Mouse (Mus musculus): ENCODE data around the gene Snapc4. TPM values are rescaled to one million over a fixed set of nuclear protein-coding genes. Genes with fewer than 3 reads are reported as not detected.
A peak's percentile ranks its signal among the peaks of the same experiment; 100 is the strongest.

Gene Snapc4
- total and polyA plus RNA-seq, 3 experiments, result 15.3 to 47.1 (median 42.7) TPM

DNA sequence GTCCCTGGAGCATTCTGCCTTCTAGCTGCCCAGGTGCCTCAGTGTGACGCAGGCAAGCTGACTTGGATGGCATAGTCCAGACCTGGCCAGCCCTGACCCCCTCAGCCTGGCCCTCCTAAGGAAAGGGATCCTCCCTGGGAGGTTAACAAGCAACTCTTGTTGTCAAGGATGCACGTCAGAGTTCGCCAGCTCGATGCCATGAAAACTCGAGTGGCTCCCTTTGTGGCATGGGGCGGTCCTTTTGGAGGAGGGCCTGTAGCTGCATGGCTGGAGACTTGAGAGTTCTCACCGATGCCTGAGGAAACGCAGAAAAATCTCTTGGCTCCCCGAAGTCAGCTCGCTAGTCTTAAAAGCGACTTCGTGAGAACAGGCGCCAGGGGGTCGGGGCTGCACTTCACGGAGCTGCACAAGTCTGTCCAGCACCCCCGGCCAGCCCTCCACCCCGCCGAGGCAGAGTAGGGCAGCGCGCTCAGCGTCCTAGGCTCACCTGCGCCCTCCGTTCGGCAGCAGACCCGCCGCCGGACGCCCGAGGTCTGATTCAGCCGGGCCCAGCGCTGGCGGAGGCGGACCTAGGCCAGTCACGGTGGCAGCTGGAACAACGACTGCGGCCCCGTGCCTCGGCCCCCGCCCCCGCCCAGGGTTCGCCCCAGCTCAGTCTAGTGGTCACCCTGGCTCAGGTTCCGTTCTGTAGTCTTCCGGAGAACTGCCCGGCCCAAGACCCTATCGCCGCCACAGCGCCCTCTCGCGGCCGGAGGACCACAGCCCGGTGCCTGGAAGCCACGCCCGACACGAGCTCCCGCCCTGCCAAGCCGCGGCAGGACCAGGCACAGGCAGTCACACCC, 28.3 kb upstream of the Snapc4 start, which contains the start of gene Inpp5e (continued):
- TF ChIP-seq MAFK (IDR thresholded peaks at IDR 0.05; ENCODE audit: insufficient replicate concordance, low read length) (no peak), TBP (conservative IDR thresholded peaks at IDR 0.05; ENCODE audit: low read depth, low read length) (no peak), IRF4 (IDR thresholded peaks at IDR 0.05; ENCODE audit: low read depth, low read length) (peak; percentile 36; the same call in 1 of the 2 replicates), RAD21 (IDR thresholded peaks at IDR 0.05; ENCODE audit: low read depth, low read length) (peak; percentile 3), POLR2AphosphoS2 (IDR thresholded peaks at IDR 0.05; ENCODE audit: low read depth, low read length) (peak; percentile 80; the same call in 1 of the 2 replicates), MAX (IDR thresholded peaks at IDR 0.05; ENCODE audit: low read length) (no peak; the same call in 1 of the 2 replicates), NRF1 (IDR thresholded peaks at IDR 0.05; ENCODE audit: low read depth, low read length) (peak; percentile 47), ZNF384 (IDR thresholded peaks at IDR 0.05; ENCODE audit: low read depth, low read length) (no peak), KAT2A (IDR thresholded peaks at IDR 0.05; ENCODE audit: insufficient replicate concordance, low read length) (no peak), HCFC1 (IDR thresholded peaks at IDR 0.05; ENCODE audit: low read depth, low read length) (peak; percentile 82), JUN (IDR thresholded peaks at IDR 0.05; ENCODE audit: insufficient read depth, low read depth, low read length) (no peak), NELFE (IDR thresholded peaks at IDR 0.05; ENCODE audit: low read depth, low read length) (peak; percentile 66), CHD1 (IDR thresholded peaks at IDR 0.05; ENCODE audit: low read depth, low read length) (no peak), ELF1 (IDR thresholded peaks at IDR 0.05; ENCODE audit: low read depth, low read length) (peak; percentile 85), SIN3A (IDR thresholded peaks at IDR 0.05; ENCODE audit: low read length) (peak; percentile 83), JUND (conservative IDR thresholded peaks at IDR 0.05; ENCODE audit: low read depth, low read length) (no peak), POLR2A (IDR thresholded peaks at IDR 0.05; ENCODE audit: low read depth, low read length) (peak; percentile 69), ZKSCAN1 (IDR thresholded peaks at IDR 0.05; ENCODE audit: borderline replicate concordance, low read depth, low read length) (no peak), ZMIZ1 (IDR thresholded peaks at IDR 0.05; ENCODE audit: low read depth, low read length) (no peak), MEF2A (IDR thresholded peaks at IDR 0.05; ENCODE audit: borderline replicate concordance, low read depth, low read length) (peak; percentile 42), ETS1 (conservative IDR thresholded peaks at IDR 0.05; ENCODE audit: low read depth, low read length) (0 out of 2 replicates have a peak, but pooled peaks have one; percentile 21), GABPA (IDR thresholded peaks at IDR 0.05; ENCODE audit: insufficient replicate concordance, low read depth, low read length) (peak; percentile 67)

GRCm38 (mm10) chr2:26403306-26403705, 22.9 kb upstream of the Snapc4 start:
- no peaks in the 10 kb centered on the region for H3K9me3 ChIP-seq (replicated peaks; ENCODE audit: low read length)
- H3K79me2 ChIP-seq (replicated peaks; ENCODE audit: control insufficient read depth, extremely low read depth, insufficient read depth, poor library complexity, severe bottlenecking), result no peaks in the 10 kb centered on the region
- H3K4me2 ChIP-seq (ENCODE audit: insufficient read depth, low read depth, poor library complexity, severe bottlenecking), result no peak overlapping the region
- peaks cover 45 to 82% of the 10 kb centered on the region in 2 experiments for H3K36me3 ChIP-seq (replicated peaks in 1 of 2; ENCODE audit: control insufficient read depth in 1 of 2, insufficient read depth in 1 of 2, low read length in 1 of 2)
- H3K4me1 ChIP-seq (ENCODE audit: control insufficient read depth in 1 of 2, insufficient read depth in 2 of 2), result peaks cover 10 to 35% of the 10 kb centered on the region in 2 experiments
- no peaks in the 10 kb centered on the region for H3K27me3 ChIP-seq (replicated peaks)
- H3K9ac ChIP-seq (ENCODE audit: insufficient read depth, low read depth), result no peak overlapping the region
- dilution Hi-C loops (cut with MboI; ENCODE audit: extremely low pct_ligation_motif_present, extremely low pct_unique_long_range_greater_than_20kb, low sequenced_read_pairs), result no loop called here
- no peak overlapping the region for H3K27ac ChIP-seq (ENCODE audit: insufficient read depth, low read depth)
- in situ Hi-C loops (cut with MboI; ENCODE audit: low pct_ligation_motif_present, low pct_unique_long_range_greater_than_20kb, low sequenced_read_pairs), result no loop called here
- no peak for TF ChIP-seq HCFC1 (IDR thresholded peaks at IDR 0.05; ENCODE audit: low read depth, low read length)
- no peak overlapping the region for H3K4me3 ChIP-seq (replicated peaks in 1 of 3; ENCODE audit: low read depth in 2 of 3, low read length in 2 of 3, poor library complexity in 1 of 3)
- DNase-seq (ENCODE audit: extremely low read depth), result no peak
